Mouse (Mus musculus): ENCODE data around the gene Tmem92. TPM values are rescaled to one million over a fixed set of nuclear protein-coding genes. Genes with fewer than 3 reads are reported as not detected.

Tmem92 gene
- polyA plus RNA-seq, 1 experiment from 2014 or later = not detected

Other genes with a start within 250 kb of the Tmem92 start
- 4.3 and 5.4 TPM in 2 replicates for gene Rsad1, start 233.4 kb downstream of the Tmem92 start, polyA plus RNA-seq (2016; fragmentation: Nextera tagmentation; extraction: Ambion mirVana)
- gene Chad, start 217.7 kb downstream of the Tmem92 start, polyA plus RNA-seq (2016; fragmentation: Nextera tagmentation; extraction: Ambion mirVana) = 0.31 and 0.45 TPM in 2 replicates
- 3.1 and 3.7 TPM in 2 replicates for gene Acsf2, start 180.8 kb downstream of the Tmem92 start, polyA plus RNA-seq (2016; fragmentation: Nextera tagmentation; extraction: Ambion mirVana)
- 215 and 222 TPM in 2 replicates for gene Lrrc59, start 152.9 kb downstream of the Tmem92 start, polyA plus RNA-seq (2016; fragmentation: Nextera tagmentation; extraction: Ambion mirVana)
- 130 and 131 TPM in 2 replicates for gene Mrpl27, start 128.9 kb downstream of the Tmem92 start, polyA plus RNA-seq (2016; fragmentation: Nextera tagmentation; extraction: Ambion mirVana)
- 32.9 and 33.5 TPM in 2 replicates for gene Eme1, start 128.7 kb downstream of the Tmem92 start, polyA plus RNA-seq (2016; fragmentation: Nextera tagmentation; extraction: Ambion mirVana)
- gene Xylt2, start 105.2 kb downstream of the Tmem92 start, polyA plus RNA-seq (2016; fragmentation: Nextera tagmentation; extraction: Ambion mirVana) = 17.2 and 18.8 TPM in 2 replicates
- gene Gm11541, start 78.2 kb downstream of the Tmem92 start, polyA plus RNA-seq (2016; fragmentation: Nextera tagmentation; extraction: Ambion mirVana) = not detected in 2 replicates
- gene Cdc34b, start 40.9 kb downstream of the Tmem92 start, polyA plus RNA-seq (2016; fragmentation: Nextera tagmentation; extraction: Ambion mirVana) = 0.15 and 0.20 TPM in 2 replicates
- gene Col1a1, start 153.5 kb upstream of the Tmem92 start, polyA plus RNA-seq (2016; fragmentation: Nextera tagmentation; extraction: Ambion mirVana) = 405 and 569 TPM in 2 replicates
- not detected in 2 replicates for gene Hils1, start 184.9 kb upstream of the Tmem92 start, polyA plus RNA-seq (2016; fragmentation: Nextera tagmentation; extraction: Ambion mirVana)
- not detected in 2 replicates for gene Sgca, start 193.6 kb upstream of the Tmem92 start, polyA plus RNA-seq (2016; fragmentation: Nextera tagmentation; extraction: Ambion mirVana)
- gene Ppp1r9b, start 208.3 kb upstream of the Tmem92 start, polyA plus RNA-seq (2016; fragmentation: Nextera tagmentation; extraction: Ambion mirVana) = 15.7 and 17.7 TPM in 2 replicates
- 93.5 and 100 TPM in 2 replicates for gene Samd14, start 227.2 kb upstream of the Tmem92 start, polyA plus RNA-seq (2016; fragmentation: Nextera tagmentation; extraction: Ambion mirVana)

Measured in midbrain, embryonic 12.5 days (tissue).